Mouse (Mus musculus) liver, adult (tissue): ENCODE results near the gene Pagr1b.
A peak's percentile ranks its signal among the peaks of the same experiment; 100 is the strongest.

Experiments
- GATA4 ChIP-seq: IDR thresholded peaks from 2 replicates; pipeline ENCODE4 v1.6.1; 2014; ENCODE audit warnings: mild to moderate bottlenecking, low read length; ENCODE audit not compliant: insufficient replicate concordance

Gene Pagr1b

DNA sequence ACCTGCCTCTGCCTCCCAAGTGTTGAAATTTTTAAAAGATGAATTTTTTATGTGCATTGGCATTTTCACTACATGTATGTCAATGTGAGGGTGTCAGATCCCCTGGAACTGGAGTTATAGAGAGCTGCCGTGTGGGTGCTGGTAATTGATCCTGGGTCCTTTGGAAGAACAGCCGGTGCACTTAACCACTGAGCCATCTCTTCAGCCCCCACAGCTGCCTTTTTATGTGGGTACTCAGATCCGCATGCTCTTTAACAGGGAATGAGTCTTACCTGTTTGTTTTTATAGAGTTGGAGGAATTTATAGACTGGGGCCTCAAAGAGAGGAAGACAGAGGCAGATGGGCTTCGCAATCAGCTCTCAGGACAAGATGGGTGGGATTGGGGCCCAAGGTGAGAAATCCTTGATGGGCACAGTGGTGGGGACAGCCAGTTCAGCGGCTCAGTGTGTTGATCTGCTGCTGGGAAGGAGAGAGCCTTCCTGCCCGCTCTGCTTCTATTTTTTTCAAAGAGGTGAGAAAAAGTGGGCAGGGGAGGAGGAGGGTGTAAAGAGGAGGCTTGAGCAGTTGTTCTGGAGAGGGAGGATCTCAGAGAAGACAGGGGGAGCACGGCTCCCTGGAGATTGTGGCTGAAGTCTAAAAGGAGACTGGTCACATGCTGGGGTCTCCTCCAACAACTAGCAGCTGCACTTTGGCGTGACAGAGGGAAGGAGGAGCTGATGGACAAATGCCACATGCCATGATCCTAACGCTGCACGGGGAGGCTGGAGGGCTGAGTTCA lies 31.4 kb downstream of the Pagr1b start:
- TF ChIP-seq GATA4 = no peak

- TF ChIP-seq GATA4 = no peak
These were observed 33.2 kb downstream of the Pagr1b start for GRCm38 (mm10) chr7:126983113-126983512.

- peak; percentile 79; the same call in 1 of the 2 replicates for TF ChIP-seq GATA4
These were observed 34.2 kb downstream of the Pagr1b start for GRCm38 (mm10) chr7:126982054-126982453.

- TF ChIP-seq GATA4 = no peak
These were observed 34.7 kb downstream of the Pagr1b start for GRCm38 (mm10) chr7:126981601-126982000.

DNA sequence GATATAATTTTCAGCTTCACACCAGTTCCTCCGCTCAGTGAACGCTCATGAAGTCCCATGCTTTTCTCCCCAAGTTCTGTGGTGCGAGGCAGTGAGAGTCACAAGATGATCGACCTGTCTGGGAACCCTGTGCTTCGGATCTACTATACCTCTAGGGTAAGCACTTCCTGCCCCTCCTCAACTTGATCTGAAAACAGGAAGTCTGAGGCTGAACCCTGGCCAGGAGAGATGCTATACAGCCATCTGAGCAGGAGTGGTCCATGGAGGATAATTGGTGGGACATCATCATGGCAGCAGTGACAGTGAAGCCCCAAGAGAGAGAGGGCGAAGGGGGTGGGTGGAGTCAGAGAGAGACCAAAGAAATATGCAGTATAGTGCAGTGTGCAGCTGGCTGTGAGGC lies 37.4 kb downstream of the Pagr1b start:
- no peak for TF ChIP-seq GATA4

DNA sequence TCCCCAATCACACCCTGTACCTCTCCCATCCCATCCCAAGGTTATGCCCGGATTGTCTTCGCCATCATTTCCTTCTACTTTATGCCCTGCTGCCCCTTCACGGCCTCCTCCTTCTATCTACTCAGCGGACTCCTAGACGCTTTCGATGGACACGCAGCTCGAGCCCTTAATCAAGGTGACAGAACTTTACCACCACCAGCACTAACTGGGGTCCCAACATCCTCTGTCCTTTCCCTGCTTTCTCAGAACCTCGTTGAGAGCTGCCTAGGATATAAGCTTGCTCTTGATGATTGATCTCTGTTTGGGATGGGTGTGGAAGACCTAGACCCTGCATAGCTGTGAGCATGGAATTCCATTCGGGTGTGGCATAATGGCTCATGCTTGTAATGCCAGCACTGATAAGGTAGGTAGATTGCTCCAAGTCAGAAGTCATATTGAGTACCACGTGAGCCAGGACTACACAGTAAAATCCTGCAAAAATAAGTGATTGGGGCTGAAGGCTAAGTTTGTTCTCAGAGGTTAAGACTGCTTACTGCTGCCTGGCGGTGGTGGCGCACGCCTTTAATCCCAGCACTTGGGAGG lies 39.3 kb downstream of the Pagr1b start:
- no peak for TF ChIP-seq GATA4

GRCm38 (mm10) chr7:126975950-126976866 lies 40.1 kb downstream of the Pagr1b start, which contains the start of gene Cdiptos:
TSS of gene Cdiptos (minus strand) at chr7:126976098.
- TF ChIP-seq GATA4 = peak; percentile 88; the same call in 1 of the 2 replicates

DNA sequence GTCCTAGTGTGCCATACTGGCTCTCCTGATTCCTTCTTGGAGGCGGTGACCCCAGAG lies 40.6 kb downstream of the Pagr1b start, which contains the start of gene Cdipt:
Cdipt (plus strand) TSS at position 22 of the 57 bp plus-strand sequence.
- TF ChIP-seq GATA4 = no peak

- TF ChIP-seq GATA4 = no peak
These were observed 40.8 kb downstream of the Pagr1b start for GRCm38 (mm10) chr7:126975493-126975892.

- TF ChIP-seq GATA4 = no peak
These were observed 48.9 kb downstream of the Pagr1b start for GRCm38 (mm10) chr7:126967361-126967760.

GRCm38 (mm10) chr7:126965568-126965967 lies 50.7 kb downstream of the Pagr1b start:
- TF ChIP-seq GATA4 = no peak

GRCm38 (mm10) chr7:126963548-126964286 lies 52.6 kb downstream of the Pagr1b start:
- no peak for TF ChIP-seq GATA4

DNA sequence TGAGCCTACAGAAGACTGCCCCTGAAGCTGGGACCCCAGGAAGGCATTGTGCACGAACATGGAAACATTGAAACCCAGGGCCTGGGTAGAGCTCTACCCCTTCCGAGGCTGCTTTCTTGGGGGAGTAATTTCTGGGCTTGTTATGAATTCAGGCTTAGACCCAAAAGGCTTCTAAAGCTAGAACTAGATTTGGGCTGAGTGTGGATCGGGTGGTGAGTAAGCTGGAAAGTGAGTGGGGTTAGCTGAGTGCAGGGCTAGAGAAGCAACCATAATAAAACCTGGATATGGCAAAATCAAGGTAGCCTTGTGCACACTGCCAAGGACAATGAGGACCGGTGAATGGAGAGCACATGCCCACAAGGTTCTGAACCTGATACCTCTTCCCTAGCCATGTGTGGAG lies 54.3 kb downstream of the Pagr1b start:
- no peak for TF ChIP-seq GATA4

- no peak for TF ChIP-seq GATA4
These were observed 55.2 kb downstream of the Pagr1b start for GRCm38 (mm10) chr7:126961095-126961494.

- TF ChIP-seq GATA4 = no peak
These were observed 56.5 kb downstream of the Pagr1b start for GRCm38 (mm10) chr7:126959780-126960179.
